Mouse (Mus musculus): ENCODE results near the gene Card10.

Card10 gene

DNA sequence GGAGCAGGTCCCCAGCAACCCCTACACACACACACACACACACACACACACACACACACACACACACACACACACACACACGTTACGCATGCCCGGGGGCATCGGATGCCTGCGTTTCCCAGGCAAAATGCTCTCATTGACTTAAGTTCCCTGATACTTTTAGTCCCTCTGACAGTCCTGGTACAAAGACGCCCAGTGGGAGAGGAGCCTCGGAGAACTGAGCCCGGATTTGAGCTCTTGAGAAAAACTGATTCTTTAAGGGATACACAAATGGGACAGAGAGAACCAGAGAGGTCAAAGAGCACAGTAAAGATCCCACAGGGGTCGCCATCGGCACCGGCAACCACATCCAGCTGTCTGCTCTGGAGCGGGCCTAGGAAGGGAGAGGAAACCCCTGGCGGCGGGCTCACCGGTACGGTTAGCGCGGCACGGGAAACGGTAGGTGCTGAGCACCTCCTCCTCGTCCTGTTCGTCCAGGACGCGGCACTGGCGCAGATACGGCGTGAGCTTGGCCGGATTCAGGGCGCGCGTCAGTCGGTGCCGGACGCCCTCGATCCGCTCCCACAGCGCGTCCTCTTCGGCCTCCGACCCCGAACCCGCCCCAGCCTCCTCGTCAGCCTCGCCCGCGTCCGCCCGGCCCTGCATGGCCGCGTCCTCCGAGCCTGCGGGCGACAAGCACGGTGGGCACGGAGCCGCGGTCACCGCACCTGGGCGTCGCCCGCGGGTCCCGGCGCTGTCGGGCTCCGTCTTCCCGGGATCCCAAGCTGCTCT lies 686 bp downstream of the Card10 start:
- DNase-seq (ENCODE audit: low read depth, low spot score) = no peak

DNA sequence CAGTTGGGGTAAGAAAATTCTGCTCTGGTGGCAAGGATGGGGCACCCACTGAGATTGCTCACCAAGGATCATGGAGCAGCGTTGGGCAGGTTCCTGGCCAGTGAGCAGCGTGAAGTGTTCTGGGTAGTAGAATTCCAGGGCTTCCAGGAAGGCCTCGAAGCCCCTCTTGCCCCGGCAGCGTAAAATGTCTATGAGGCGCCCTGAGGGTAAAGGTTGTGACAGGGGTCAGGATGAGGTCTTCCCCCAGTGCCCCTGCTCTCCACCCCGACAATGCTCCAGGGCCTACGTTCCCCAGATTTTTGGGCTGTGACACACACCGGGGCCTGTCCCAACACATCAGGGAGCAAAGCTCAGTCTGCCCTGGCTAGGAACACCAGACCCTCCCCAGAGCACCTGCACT lies 1.3 kb downstream of the Card10 start:
- no peak for DNase-seq (ENCODE audit: low read depth, low spot score)

DNA sequence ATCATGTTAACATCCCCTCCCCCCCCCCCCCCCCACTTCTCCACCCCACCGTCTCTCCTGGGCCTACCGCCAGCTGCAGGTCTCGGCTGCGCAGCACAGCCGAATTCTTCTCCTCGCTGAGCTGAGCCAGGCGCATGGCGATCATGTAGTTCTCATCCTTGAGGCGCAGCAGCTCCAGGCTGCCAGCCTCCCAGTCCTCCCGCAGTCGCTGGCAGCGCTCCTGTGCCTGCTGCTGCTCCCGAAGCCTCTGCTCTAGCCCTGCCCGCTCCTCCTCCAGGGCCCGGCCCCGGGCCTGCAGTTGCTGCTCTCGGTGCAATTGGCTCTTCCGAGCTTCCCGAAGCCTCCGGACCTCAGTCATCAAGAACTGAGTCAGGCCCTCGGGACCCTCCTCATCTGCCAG lies 3.8 kb downstream of the Card10 start:
- no peak for DNase-seq (ENCODE audit: low read depth, low spot score)

DNA sequence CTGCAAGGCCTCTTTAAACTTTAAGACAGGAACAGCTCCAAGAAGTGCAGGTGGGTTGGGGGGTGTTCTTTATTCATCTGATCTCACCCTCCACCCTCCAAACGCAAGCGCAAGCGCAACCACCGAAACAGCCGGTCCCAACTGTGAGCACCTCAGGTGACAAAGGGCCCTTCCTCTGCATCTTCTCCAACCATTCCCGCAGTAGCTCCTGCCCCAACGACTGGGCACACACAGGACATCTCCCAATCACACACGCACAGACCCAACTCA lies 5.8 kb downstream of the Card10 start:
- no peak for DNase-seq (ENCODE audit: low read depth, low spot score)

DNA sequence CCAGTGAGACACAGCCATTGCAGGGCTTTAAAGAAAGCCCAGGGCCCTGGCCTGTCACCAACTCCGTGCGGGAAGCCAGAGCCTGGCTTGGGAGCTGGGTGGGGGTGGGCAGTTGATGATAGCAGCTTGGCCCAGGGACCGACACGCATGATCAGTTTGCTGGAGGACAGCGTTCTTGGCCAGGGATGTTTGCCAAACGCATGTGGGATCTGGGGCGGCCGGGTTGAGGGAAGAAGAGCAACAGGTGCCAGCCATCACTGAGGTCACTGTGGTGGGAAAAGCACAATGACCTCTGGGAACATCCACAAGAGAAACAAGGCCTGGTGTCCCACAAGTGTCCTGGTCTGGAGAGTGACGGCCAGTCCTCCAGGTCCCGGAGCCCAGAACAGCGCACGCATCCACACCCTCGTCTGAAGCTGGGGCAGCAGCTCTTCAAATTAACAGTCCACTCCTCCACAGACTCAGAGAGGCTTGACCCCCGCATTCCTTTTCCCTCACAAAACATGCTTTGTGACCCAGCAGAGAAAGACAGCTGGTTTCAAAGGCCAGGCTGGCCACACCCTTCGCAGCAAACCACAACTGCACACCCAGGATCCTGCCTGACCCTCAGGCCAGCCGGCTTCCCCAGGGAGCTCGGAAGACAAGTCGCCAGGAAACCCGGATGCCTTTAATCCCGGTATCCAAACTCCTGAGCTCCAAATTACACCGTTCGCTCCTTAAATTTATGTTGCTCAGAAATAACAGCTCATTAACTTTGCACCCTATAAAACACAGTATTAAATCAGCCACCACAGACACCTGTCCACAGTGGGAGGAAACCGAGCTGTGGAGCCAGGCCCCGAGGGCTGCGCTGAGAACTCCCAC lies 6.4 kb downstream of the Card10 start:
- DNase-seq (ENCODE audit: low read depth, low spot score) = no peak

DNA sequence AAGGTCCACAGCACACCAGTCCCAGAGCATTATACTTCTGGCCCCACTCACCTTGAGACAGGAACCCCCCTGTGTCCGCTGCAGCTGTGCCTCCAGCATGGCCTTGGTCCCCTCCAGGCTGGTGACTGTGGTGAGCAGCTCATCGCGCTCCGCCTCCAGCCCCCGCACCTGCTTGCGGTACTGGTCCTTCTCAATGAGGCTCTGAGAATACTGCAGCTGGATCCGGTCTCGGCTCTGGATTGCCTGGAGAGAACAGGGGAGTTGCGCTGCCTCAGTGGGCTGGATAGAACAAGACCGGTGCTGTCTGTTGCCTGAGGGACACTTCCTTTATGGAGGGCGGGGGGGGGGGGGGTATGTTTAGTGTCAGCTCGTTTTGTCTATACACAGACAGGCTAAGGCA lies 11.9 kb downstream of the Card10 start:
- no peak for DNase-seq (ENCODE audit: low read depth, low spot score)

DNA sequence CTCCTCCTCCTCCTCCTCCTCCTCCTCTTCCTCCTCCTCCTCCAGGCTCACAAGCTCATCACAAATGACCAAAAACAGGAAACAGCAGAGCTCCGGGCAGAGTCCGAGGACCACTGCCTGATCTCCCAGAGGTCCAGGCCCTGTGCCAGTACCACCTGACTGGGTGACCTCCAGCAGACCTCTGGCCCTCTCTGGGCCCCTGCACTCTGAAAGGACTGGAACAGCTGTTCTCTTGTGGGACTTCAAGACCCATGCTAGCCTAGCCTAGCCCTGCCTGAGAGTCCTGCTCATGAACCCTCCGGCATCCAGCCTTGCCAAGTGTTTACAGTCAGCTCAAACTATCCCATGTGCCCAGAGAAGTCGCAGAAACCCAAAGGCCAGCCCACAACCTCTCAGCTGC lies 12.4 kb downstream of the Card10 start:
- no peak for DNase-seq (ENCODE audit: low read depth, low spot score)

DNA sequence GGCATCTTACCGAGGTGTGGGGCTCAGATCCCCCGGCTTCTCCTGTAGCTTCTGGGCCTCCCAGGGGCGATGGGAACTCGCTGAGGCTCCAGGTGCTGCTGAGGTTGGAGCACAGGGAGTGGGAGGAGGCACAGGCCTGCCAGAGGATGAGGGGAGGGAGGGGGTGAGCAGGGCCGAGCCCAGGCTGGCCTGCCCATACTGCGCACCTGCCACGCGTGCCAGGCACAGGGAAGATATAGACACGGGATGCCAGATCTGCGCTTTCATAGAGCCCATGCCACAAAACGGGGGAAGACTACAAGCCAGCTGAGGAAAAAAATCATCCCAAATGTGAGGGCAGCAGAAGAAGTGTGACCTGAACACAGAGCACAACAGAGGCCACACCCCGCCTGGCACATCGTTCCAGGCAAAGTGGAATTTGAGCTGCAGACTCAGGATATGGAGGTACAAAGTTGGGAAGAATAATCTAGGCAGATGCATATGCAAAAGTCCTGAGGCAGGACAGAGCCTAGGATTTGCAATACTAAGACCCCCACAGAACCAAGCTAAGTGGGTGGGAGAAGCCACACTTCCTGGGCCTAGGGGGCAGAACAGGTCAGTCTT lies 13.0 kb downstream of the Card10 start:
- no peak for DNase-seq (ENCODE audit: low read depth, low spot score)

DNA sequence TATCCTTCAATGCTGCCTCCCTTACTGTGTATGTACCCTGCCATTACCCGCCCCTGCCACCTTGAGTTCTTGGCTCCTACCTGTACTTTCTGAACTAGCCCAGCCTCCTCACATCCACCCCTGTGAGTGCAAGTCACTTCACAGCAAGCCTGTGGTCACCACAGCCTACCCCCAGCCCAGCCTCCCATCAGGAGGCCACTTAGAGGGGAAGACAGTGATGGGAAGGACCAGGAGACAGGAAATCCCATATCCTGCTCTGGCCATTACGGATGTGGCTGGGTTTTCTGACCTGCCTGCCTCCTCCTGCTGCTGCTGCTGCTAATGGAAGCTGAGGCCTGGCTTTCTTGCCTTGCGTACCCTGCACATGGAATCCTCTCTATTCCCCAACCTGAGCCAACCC lies 14.8 kb downstream of the Card10 start:
- no peak for DNase-seq (ENCODE audit: low read depth, low spot score)

DNA sequence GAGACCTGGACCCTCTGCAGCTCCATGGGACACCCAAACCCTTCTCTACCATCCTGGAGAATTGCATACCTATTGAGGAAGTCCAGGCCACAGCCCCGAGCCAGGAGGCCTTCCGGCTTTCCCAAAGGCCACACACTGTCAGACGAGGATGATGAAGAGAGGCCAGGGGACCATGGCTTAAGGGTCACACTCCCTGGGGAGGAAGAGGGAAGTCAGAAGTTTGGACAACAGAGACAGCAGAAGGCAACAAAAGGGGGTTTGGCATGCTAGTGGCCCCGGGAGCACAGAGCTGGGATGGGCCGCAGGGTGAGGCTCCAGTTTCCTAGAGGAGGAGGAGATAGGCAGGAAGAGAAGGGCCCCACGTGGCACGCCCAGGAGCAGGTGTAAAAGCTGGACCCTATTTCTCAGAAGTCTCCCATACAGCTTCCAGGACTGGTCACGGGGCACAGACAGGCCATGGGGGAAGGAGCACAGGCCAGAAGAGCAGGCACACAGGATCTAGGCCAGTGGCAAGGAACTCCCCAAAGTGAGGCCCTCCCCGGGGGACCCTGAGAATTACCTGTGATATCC lies 15.5 kb downstream of the Card10 start:
- no peak for DNase-seq (ENCODE audit: low read depth, low spot score)

DNA sequence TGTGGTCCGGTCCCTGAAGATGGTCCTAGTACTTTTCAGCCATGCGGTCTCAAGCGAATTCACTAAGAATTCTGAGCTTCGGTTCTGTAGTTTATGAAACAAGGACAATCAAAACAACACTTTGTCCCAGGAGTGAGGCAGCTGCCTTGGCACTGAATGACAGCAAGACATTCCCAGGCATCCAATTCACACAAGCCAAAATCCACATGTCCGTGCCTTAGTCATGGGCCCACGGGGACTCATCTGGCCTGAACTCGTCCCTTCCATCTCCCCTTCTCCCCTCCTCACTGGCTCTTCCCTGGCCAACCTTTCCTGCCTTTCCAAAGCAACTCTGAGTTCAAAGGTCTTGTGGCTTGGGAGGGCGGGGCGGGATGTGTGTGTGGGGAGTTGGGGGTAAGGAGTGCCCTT lies 16.4 kb downstream of the Card10 start:
- no peak for DNase-seq (ENCODE audit: low read depth, low spot score)

DNA sequence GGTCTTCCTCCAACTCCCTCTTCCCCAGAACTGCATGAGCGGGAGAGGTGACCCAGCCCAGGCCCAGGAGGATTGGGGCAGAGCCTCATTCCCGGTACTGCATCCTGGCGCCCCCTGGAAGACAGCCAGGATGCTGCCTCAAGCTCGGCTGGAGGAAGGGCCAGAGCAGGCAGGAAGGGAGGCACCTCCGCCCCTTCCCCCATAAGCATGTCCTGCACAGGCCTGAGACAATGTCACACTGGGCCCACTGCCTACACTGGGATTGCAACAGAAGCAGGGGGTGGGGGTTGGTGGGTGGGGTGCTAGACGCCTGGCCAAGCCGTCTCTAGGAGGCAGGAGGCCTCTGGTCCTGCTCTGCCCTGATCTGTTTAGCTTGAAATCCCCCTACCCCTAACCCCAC lies 16.9 kb downstream of the Card10 start:
- DNase-seq (ENCODE audit: low read depth, low spot score) = no peak

DNA sequence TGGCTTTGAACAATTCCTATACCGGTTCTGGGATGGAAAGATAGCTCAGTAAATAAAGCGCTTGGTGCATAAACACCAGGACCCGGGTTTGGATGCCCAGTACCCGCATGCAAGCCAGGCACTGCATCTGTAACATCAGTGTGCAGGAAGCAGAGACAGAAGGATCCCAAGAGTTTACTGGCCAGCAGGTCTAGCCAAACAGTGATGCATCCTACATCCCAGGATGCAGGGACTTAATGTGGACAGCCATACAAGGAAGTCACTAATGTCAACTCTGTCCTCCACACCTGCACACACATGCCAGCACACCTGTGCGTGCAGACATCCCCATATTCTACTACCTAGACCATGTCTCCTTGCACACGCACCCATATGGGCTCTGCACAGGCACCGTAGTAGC lies 17.6 kb downstream of the Card10 start:
- no peak for DNase-seq (ENCODE audit: low read depth, low spot score)

DNA sequence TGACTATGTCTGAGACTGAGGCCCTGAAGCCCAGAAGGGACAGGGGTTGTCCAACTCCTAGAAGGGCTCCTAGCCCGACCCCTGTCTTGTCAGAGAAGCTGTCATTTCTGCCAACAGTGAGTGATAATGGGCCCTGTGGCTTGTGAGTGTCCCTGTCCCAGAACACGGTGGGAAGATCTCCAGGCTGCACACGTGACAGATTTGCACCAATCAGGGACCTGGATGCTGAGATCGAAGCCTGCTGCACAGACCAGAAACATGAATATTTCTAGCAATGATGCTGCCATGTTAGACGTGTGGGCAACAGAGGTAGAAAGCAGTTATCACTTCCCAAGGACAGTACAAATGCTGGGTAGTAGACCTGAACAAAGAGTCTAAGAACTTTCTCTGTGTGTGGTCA lies 18.3 kb downstream of the Card10 start:
- DNase-seq (ENCODE audit: low read depth, low spot score) = no peak

DNA sequence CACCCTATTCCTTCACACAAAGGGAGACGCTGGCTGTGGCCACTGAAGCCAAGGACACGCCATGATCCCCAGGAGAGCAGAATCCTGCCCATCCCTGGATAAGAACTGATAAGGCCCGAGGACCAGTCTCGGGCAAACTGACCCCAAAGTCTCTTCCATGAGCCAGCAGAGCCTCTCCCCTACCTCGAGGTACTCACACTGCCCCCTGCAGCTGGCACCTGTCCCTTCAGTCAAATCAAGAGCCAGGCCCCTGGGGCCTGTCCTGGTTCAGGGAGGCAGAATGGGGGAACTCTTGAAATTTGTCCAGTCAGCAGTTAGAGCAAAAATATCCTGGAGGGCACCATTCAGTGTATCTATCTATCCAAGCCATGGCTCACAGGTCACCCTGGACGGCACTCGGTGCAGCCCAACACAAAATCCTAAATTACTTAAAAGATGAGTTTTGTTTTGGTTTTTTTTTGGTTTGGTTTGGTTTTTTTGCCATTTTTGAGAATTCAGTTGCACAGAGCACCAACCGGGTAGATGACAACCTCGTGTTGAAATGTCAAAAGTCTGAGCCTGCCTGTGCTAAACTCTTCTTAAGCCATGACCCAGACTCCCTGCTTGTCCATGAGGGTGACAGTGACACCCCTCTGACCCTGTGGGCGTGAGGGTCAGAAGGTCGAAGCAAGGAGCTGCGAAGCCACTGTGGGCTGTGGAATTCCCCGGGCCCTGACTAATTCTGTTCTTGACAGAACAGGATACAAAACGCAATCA lies 20.3 kb downstream of the Card10 start:
- no peak for DNase-seq (ENCODE audit: low read depth, low spot score)

DNA sequence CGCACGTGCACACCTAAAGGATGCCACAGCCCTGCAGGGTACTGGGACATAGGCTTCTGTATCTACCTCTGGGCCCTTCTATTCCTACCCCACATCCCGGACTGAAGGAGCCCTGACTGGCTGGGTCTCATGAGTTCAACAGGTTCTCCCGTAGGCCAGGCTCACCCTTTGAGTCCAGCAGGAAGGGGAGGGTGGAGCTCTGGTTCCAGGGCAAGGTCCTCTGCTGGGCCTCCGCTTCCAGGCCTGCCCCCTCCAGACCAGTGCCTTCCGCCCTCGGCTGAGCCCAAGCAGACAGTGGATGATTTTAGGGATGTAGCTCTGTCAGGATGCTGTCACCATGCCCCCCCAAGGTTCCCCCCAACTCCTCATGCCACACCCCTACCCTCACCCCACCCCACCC lies 21.9 kb downstream of the Card10 start:
- no peak for DNase-seq (ENCODE audit: low read depth, low spot score)

DNA sequence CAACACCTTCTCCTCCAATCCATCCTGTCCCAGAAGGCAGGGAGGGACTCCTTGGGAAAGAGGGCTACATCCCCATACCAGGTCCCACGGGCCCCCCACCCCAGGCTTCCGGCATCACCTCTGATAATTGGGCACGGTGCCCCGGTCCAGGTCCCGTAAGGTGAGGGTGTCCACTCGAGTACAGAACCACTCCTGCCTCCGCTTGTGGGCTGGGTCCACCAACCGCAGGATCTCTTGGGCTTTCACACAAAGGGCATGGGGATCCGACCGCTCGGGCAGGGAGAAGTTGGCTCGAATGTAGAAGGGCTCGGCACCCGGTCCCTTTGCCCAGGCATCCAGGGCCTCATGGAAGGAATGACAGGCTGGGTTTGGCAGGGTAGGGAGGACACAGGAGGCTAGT lies 22.5 kb downstream of the Card10 start:
- DNase-seq (ENCODE audit: low read depth, low spot score) = no peak

DNA sequence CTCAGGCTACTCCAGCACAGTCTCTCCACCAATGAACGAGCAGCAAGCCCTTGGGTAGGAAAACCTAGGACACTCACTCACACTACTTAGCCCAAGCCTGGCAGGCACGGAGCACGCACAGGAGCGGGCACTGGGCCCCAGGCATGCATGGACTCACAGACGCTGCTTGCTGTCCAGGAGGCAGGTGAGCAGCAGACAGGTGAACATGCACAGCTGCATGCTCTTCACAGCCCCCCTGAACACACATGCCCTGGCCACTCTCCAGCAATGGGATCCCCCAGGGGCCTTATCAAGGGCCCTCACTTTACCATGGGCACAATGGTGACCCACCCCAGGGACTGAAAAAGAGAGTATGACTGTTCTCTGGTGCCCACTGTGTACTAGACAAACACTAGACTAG lies 23.2 kb downstream of the Card10 start:
- no peak for DNase-seq (ENCODE audit: low read depth, low spot score)

DNA sequence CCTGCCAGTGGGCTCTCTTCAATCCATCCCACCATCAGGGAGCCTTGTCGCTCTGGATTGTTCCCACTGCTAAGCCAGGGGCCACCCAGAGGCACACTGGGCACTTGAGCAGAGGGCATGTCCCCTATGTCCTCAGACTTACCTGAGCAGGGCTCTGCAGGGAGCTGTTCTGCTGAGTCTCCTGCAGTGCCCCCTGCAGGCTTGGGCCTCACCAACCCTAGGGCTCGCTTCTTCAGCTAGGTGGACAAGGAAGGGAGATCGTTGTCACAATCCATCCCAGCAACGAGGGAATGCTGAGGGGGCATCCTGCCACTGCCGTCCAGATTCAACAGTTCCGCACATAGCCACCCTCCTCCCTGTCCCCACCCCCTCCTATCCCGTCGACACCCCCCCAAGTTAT lies 23.6 kb downstream of the Card10 start:
- DNase-seq (ENCODE audit: low read depth, low spot score) = no peak

DNA sequence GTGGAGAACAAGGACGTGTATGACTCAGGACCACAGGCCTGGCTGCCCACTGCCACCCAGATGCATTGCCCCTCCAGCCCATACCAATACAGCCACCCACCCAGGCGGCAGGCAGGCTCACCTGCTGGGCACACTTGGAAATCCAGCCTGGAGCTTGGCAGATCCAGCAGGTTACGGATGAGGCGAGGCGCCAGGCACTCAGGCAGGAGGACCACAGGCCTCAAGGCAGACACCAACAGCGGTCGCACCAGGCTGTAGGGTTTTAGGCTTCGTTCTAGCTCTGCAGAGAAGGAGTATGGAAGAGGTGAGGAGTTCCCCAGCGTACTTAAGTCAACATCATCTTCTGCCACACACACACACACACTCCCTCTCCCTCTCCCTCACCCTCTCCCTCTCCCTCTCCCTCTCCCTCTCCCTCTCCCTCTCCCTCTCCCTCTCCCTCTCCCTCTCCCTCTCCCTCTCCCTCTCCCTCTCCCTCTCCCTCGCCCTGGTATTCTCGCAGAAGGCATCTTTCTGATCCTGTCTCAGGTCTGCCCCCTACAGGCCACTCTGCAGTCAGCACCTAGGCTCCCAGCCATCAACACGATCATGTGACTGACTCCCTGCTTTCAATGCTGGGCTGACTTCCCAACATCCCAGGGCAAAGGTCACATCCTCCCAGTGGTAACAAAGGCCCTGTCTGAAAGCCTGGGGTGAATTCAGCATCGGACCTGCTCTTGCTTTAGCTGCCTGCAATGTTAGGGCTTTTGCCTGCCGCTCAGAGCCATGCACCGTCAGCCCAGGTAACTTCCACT lies 24.6 kb downstream of the Card10 start:
- DNase-seq (ENCODE audit: low read depth, low spot score) = peak; percentile 72

DNA sequence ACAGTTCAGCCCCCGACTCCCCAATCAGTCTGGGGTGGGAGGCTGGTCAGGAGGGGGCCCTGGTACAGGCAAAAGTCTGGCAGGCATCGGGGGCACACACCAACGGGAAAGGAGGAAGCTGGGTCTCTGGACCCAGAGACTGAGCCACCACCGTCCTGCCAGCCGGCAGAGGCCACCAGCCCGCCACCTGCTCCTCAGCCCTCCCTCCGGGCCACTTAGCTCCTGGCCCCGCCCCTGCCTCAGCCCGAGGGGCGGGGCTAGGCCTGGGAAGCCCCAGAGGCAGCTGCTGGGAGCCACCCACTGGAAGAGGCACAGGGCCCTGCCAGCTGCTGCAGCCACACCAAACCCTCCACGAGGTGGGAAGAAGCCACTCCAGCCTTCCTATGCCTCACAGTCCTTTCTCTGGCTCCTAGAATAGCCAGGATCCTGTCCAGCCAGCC lies 29.5 kb downstream of the Card10 start, which contains the start of gene Mfng:
Gene Mfng (minus strand): TSS at position 186 of the 440 bp plus-strand sequence.
- DNase-seq (ENCODE audit: low read depth, low spot score) = peak; percentile 81
